Mouse (Mus musculus) embryonic fibroblast, embryonic 13.5 days (primary cell): ENCODE measurements around the gene Ndst4.

ENCODE experiments used
- CTCF ChIP-seq: IDR thresholded peaks from 2 replicates; pipeline ENCODE4 v1.5.1; 2011; ENCODE audit warnings: mild to moderate bottlenecking, control low read depth, low read length, moderate library complexity, borderline replicate concordance; ENCODE audit not compliant: insufficient read depth
- POLR2A ChIP-seq: IDR thresholded peaks from 2 replicates; pipeline ENCODE4 v1.6.1; 2011; ENCODE audit warnings: low read depth, mild to moderate bottlenecking, control low read depth, low read length, moderate library complexity

DNA sequence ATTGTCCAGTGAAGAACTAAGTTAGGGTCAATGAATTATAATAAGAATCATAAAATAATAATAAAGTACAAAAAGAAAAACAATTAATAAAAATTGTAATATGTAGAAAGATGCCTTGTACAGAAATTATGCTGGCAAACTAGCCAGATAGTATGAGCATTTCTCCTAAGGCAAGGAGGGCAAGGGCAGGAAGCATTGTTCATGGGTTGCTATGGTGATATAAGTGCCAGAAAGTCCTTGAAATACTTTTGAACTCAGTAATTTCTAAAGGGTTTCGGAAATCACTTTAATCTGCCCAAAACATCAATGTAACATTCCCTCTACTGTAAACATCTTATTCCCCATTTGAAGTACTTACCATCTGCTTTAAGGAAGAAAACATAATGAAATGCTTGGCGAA lies 319.1 kb downstream of the Ndst4 start:
- no peak for TF ChIP-seq POLR2A
- TF ChIP-seq CTCF, result no peak
